Mouse (Mus musculus) kidney, postnatal 14 days (tissue): ENCODE measurements at regions not wholly inside any gene's neighbourhood (a gene's known extent, or its start where the extent isn't known, plus 50 kb on each side); places are given as distances from the start of the nearest gene placed in this dataset.

ENCODE experiments used
- DNase-seq: peaks from one replicate; pipeline ENCODE4 v3.0.0; 2022; ENCODE audit warnings: mixed read lengths

DNA sequence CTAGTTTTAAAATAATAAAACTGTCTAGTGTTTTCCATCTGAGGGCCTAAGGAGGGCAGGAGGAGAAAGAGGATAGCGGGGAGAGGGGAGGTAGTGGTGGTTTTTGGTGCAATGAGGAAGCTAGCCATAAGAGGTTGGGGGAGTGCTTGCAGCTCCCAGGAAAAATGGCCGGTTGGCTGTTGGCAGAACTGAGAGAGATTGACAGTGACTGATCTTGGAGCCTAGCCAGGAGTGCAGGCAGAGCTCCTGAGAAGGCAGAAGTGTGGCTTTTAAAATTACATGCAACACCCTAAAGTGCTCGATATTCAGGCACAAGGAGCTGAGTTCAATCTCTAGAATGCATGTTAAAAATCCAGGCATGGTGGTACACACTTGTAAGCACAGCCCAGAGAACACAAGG is 938.3 kb upstream of the 2610301B20Rik start:
- no peak for DNase-seq

GRCm38 (mm10) chr4:9951441-9951840 is 922.9 kb upstream of the 2610301B20Rik start:
- no peak for DNase-seq

DNA sequence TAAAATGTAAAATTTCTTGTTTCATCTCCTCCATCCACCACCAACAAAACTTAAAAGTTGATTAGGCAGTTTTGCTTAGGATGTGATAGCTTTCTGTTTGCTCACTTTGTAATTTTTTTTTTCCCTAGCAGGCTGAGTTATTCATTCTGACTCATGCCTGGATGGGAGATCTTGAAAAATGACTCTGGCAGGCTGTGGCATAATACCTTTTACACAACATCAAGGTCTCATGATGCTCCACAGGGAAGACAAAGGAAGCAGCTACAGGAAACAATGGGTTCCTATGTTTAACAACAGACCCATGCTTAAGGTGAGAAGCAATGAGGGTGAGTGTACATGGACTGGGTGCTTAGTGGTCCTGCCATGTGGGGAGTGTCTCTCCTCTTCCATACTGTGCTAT is 899.7 kb upstream of the 2610301B20Rik start:
- DNase-seq: no peak

GRCm38 (mm10) chr4:9981354-9982040 is 892.8 kb upstream of the 2610301B20Rik start:
- DNase-seq: no peak

GRCm38 (mm10) chr4:9982786-9983525 is 891.3 kb upstream of the 2610301B20Rik start:
- DNase-seq: no peak

- no peak for DNase-seq
Measured at GRCm38 (mm10) chr4:9993871-9994270, 880.4 kb upstream of the 2610301B20Rik start.

DNA sequence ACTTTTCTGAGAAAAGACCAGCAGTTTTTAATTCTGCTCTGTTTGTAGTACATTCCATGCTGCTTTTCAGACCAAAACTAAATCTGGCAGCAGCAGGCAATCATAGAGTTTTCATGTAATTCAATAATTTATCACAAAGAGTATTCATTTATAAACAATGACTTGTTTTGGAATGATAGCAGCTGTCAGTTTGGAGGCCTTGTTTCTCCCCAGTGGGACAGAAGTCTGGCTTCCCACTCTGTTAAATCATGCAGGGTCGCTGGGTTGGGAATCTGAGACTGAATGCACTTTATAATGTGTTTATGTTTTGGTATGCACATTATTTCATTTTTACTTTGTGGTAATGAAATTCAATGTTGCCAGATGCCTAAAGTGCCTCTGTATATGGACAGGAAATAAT is 879.8 kb upstream of the 2610301B20Rik start:
- no peak for DNase-seq

GRCm38 (mm10) chr4:10030316-10030715 is 844.0 kb upstream of the 2610301B20Rik start:
- no peak for DNase-seq

GRCm38 (mm10) chr4:10031764-10032163 is 842.5 kb upstream of the 2610301B20Rik start:
- no peak for DNase-seq

- no peak for DNase-seq
Measured at GRCm38 (mm10) chr4:10035336-10035735, 839.0 kb upstream of the 2610301B20Rik start.

- no peak for DNase-seq
Measured at GRCm38 (mm10) chr4:10041301-10042093, 832.8 kb upstream of the 2610301B20Rik start.

- DNase-seq: no peak
Measured at GRCm38 (mm10) chr4:10048770-10049169, 825.5 kb upstream of the 2610301B20Rik start.

DNA sequence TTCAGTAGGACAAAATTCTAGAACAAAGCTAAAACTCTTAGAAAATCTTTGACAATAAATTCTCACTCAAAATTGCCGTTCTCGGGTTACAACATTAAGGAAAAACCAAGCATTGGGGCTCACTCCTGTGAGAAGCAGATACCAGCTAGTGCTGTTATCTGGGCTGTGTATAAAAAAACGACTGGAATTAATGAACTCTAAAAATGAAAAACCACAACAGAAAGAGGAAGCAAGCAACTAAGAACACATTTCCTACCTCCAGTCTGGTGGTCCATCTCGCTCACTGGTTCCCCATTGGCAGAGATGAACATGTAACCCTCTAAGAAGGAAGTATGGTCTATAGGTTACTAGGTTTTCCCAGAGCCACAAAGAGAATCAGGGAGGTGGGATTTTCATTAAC is 824.9 kb upstream of the 2610301B20Rik start:
- DNase-seq: no peak

DNA sequence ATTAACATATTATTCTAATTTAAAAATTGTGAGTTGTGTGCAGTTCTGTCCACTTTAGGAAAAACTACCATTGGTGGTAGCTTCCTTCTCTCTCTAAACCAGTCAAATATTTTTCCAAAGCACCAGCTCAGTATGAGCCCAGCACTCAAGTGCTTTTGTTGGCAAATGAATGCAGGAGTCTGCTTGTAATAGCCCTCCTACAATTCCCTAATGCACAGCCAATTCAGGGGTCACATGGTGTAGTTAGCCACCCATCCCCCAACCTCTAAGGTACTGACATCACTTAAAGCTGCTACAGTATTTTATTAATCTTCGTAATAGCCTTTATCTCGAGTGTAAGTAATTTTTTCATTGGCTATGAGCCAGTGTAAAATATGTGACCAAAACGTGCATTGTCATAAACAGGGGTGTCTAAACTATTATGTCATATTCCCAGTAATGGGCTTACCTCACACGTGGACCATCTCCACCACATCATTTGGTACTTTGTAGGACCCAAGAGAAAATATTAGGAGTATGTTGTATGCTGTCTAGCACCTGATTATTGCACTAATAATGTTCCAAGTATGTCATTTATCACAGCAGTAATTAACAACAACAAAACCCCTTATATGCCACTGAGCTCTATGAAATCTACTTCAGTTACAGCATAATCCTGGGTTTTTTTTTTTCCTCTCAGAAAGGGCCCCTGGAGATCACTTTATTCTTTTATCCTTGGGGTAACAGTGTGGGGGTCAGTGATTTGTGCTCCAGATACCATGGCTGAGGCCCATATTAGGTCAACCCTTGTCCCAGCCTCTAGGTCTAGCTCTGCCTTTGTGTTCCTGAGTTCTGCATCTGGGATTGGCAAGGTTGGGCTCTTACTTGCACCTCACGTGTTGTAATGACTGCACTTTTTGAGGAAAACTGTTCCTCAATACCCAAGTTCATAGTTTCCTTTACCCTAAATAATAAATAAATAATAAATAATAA is 822.7 kb upstream of the 2610301B20Rik start:
- no peak for DNase-seq

- no peak for DNase-seq
Measured at GRCm38 (mm10) chr4:10052869-10053268, 821.4 kb upstream of the 2610301B20Rik start.

DNA sequence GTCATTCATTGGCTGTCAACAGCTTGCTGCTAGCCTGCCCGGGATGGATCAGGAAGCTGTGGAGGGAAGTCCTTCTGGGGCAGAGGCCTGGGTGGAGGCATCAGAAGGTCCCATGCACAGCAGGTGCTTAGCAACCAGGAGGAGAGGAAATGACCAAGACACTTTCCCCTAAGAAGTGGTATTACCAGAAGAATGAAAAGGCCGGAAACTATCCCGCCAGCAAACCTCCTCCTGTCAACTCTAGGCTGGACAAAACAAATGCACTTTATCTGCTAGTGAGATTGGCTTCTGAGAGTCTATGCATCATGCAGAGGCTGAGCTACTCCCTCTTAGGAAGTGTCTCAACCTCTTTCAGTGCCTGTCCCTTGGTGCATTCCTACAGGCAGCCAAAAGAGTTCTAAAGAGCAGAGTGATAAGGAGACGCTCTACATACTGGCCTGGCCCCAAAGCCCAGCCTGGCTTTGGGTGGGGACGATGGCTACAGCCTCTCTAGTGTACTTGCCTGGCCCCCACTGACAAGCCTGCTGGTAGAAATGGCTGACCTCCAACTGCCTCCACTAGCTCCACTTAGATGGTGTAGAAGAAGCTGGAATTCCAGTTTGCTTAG is 801.7 kb upstream of the 2610301B20Rik start:
- DNase-seq: no peak

DNA sequence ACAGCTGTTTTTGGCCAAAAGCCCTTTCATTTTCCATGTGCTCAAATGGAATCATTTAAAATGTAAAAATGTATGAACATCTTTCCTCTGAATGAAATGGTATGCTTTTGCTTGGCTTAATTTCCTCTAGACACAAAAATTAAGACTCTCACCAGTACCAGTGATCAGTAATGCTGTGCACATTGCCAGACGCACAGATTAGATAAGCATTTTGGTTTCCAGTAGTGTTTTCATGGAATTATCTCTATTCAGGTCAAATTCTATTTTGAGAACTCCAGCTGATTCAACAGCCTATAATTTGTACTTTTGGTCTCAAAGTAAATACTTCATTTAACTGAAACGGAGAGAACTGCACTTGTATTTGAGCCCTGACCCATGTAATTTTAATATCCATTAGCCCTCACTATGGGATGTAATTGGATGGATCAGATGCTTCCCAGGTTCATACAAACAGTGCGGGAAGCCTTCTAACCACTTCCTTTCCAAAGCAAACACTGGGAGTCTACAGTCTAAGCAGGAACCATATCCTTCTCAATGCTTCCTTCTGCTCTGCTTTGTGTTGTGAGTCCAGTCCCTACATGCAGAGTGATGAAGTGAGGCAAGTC is 794.6 kb upstream of the 2610301B20Rik start:
- no peak for DNase-seq

GRCm38 (mm10) chr4:10114831-10115230 is 759.5 kb upstream of the 2610301B20Rik start:
- no peak for DNase-seq

DNA sequence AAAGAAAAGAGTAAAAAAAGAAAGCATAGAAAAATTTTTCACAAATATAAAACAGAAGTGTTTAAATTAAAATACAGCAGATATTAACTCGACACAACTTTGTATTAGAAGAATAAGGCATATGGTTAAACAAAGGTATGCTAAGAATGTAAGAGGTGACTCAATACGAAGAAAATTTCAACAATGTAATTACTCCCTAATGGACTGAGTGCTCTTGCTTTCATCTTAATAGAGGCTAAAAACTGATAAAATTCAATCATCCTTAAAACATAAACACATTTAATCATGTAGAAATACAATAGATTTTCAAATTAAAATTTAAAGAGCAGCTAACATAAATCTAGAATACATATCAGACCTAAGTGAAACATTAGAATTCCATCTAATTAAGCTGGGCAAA is 756.3 kb upstream of the 2610301B20Rik start:
- no peak for DNase-seq

- DNase-seq: no peak
Measured at GRCm38 (mm10) chr4:10124252-10124651, 750.0 kb upstream of the 2610301B20Rik start.

GRCm38 (mm10) chr4:10141238-10141934 is 732.9 kb upstream of the 2610301B20Rik start:
- peak; percentile 4 for DNase-seq
